Mouse (Mus musculus) brain, embryonic 14.5 days (tissue): ENCODE data around the gene Cryzl1.

Experiments
- CTCF ChIP-seq: fragments of 200-500 bp; IDR thresholded peaks from 2 replicates; pipeline ENCODE4 v1.5.1; 2012; ENCODE audit warnings: inconsistent platforms, mild to moderate bottlenecking, moderate library complexity, borderline replicate concordance; ENCODE audit not compliant: insufficient read depth, insufficient read length; ENCODE audit errors: extremely low read depth
- POLR2A ChIP-seq: fragments of 200-500 bp; IDR thresholded peaks from 2 replicates; pipeline ENCODE4 v1.6.1; 2012; ENCODE audit warnings: mild to moderate bottlenecking, inconsistent platforms, borderline replicate concordance; ENCODE audit not compliant: poor library complexity, insufficient read depth, insufficient read length, severe bottlenecking; ENCODE audit errors: extremely low read depth

DNA sequence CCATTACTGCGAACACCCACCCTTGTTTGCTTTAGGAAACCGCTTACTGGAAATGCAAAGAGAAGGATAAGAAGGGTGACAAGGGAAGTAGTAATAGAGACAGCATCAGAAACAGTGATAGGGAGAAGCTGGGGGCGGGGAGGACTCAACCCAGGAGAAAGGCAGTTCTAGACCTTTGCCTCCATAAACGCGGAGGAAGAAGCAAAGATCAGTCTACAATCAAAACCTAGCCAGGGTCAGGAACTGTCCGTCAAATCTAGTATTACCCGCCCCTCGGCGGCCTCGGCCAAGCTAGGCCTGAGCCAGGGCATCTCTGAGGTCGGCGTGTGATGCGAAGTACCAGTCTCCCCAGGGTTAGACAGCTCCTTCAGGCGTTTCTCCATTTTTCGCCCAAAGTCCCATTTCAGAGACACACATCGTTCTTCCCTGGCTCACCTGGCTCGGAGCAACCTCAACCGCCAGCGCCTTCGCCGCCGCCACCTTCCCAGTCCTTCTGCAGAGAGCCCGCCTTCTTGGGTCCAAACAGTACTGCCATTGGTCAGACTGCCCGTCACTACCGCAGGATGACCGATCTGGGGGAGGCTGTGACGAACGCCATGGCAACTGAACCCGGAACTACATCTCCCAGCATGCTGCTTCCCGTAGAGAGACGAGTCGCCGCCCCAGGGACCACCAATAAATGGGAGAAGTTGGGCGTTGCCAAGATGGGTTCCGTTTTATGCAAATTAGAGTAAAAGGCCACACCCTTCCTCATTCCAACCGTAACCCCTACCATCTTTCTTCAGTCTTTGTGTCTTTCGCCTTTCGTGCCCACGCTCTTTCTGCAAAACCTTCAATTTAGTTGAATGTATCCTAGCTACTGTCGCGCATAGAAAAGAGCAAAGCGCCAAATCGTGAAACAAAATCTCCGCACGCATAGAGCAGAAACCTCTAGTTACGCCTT, at the start of gene Cryzl1:
- TF ChIP-seq CTCF (no peak), POLR2A (peak; percentile 55; the same call in 1 of the 2 replicates)
